Mouse (Mus musculus) liver, postnatal 0 days (tissue): Measurements from ENCODE around the gene Vmn2r84.
"Not testable (repeated sequence)": the region's sequence is repeated elsewhere in the genome, so short reads cannot be mapped to it uniquely, and the experiment has no call there.

ENCODE experiments used
- CTCF ChIP-seq: sonication (generic); IDR thresholded peaks from 2 replicates; pipeline ENCODE4 v1.5.1; 2016; ENCODE audit warnings: antibody characterized with exemption, low read depth
- EP300 ChIP-seq: IDR thresholded peaks from 2 replicates; pipeline ENCODE4 v1.6.1; 2016; ENCODE audit warnings: antibody characterized with exemption, low read depth, mild to moderate bottlenecking

DNA sequence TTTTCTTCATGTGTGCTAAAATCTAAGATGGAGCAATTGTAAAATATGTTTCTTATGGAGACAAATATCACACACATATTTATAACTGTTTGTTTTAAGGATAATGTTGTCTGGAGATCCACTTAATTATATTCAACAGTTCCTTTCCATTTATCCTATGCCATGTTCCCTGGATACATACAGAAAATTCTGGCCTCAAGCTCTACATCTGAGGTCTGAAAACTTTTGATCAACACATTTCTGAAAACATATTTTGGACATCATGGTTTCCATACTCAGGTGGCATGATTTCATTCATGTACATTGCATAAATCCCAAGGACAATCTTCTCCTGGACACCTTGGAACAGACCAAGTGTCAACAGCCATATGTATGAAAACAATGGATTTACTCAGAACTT lies 35.5 kb upstream of the Vmn2r84 start, which contains the start of gene Vmn2r85:
- not testable (repeated sequence) for TF ChIP-seq CTCF, EP300
